ENCODE assay signal across 7 mouse cellular contexts in genomic region chr10:59901986-59902605, GRCm38 (mm10). TPM values are rescaled to one million over a fixed set of nuclear protein-coding genes. Genes with fewer than 3 reads are reported as not detected.
DNase-seq lines count a peak whose midpoint lies in the region; ATAC-seq and TF ChIP-seq lines count a peak whose summit lies in the region.

No protein-coding gene starts in this region.

- no peak for DNase-seq in liver, embryonic 13.5 days
- no peak for DNase-seq in liver, postnatal 0 days
- peak; percentile 67 for DNase-seq in brain, adult 2 months (ENCODE audit: low read depth, low spot score)
- no peak for DNase-seq in gastrocnemius, postnatal 14 days
- no peak for DNase-seq in embryo, embryonic 9.5 days (ENCODE audit: extremely low spot score)

- no peak for TF ChIP-seq EP300 in liver, postnatal 0 days (IDR thresholded peaks at IDR 0.05; ENCODE audit: low read depth)

- peaks cover 16% of the 10 kb centered on the region for H3K36me3 ChIP-seq in liver, embryonic 13.5 days
- peaks cover 16% of the 10 kb centered on the region for H3K36me3 ChIP-seq in liver, postnatal 0 days (replicated peaks; ENCODE audit: insufficient read depth, low read length)
- no peaks in the 10 kb centered on the region for H3K36me3 ChIP-seq in hindbrain, embryonic 15.5 days
- H3K36me3 ChIP-seq in stomach, embryonic 15.5 days = peaks cover 10% of the 10 kb centered on the region

- no peak for ATAC-seq in liver, embryonic 13.5 days (ENCODE audit: low read depth)
- ATAC-seq in liver, postnatal 0 days = no peak
- ATAC-seq in hindbrain, embryonic 15.5 days (ENCODE audit: low FRiP score, low read depth) = no peak
- no peak for ATAC-seq in stomach, embryonic 15.5 days (ENCODE audit: insufficient read depth, low FRiP score, low read depth)

- no peak overlapping the region for H3K9ac ChIP-seq in liver, embryonic 13.5 days
- H3K9ac ChIP-seq in liver, postnatal 0 days (replicated peaks) = no peak overlapping the region
- 0 out of 2 replicates have a peak overlapping the region, but pooled peaks have one; percentile 2 for H3K9ac ChIP-seq in hindbrain, embryonic 15.5 days
- H3K9ac ChIP-seq in stomach, embryonic 15.5 days = no peak overlapping the region

- no peaks in the 10 kb centered on the region for H3K9me3 ChIP-seq in liver, embryonic 13.5 days (replicated peaks)
- no peaks in the 10 kb centered on the region for H3K9me3 ChIP-seq in liver, postnatal 0 days (ENCODE audit: low read length)
- H3K9me3 ChIP-seq in hindbrain, embryonic 15.5 days = no peaks in the 10 kb centered on the region
- no peaks in the 10 kb centered on the region for H3K9me3 ChIP-seq in stomach, embryonic 15.5 days

- 0 out of 2 replicates have a peak overlapping the region, but pooled peaks have one; percentile 20 for H3K27ac ChIP-seq in liver, embryonic 13.5 days
- no peak overlapping the region for H3K27ac ChIP-seq in liver, postnatal 0 days (ENCODE audit: low read depth)
- H3K27ac ChIP-seq in hindbrain, embryonic 15.5 days (replicated peaks) = 0 out of 2 replicates have a peak overlapping the region, but pooled peaks have one; percentile 9
- H3K27ac ChIP-seq in stomach, embryonic 15.5 days = peak overlapping the region; percentile 94

- H3K4me1 ChIP-seq in liver, embryonic 13.5 days (replicated peaks) = peaks cover 57% of the 10 kb centered on the region
- peaks cover 44% of the 10 kb centered on the region for H3K4me1 ChIP-seq in liver, postnatal 0 days (ENCODE audit: insufficient read depth)
- H3K4me1 ChIP-seq in hindbrain, embryonic 15.5 days (replicated peaks) = peaks cover 60% of the 10 kb centered on the region
- H3K4me1 ChIP-seq in stomach, embryonic 15.5 days = peaks cover 53% of the 10 kb centered on the region

- no peak overlapping the region for H3K4me2 ChIP-seq in liver, embryonic 13.5 days
- H3K4me2 ChIP-seq in liver, postnatal 0 days (ENCODE audit: low read depth, low read length) = no peak overlapping the region
- no peak overlapping the region for H3K4me2 ChIP-seq in hindbrain, embryonic 15.5 days
- H3K4me2 ChIP-seq in stomach, embryonic 15.5 days = no peak overlapping the region

- no peak for TF ChIP-seq CTCF in liver, postnatal 0 days (IDR thresholded peaks at IDR 0.05; ENCODE audit: low read depth)

- H3K4me3 ChIP-seq in liver, embryonic 13.5 days (replicated peaks) = no peak overlapping the region
- no peak overlapping the region for H3K4me3 ChIP-seq in liver, postnatal 0 days (ENCODE audit: low read depth, low read length)
- H3K4me3 ChIP-seq in hindbrain, embryonic 15.5 days = no peak overlapping the region
- no peak overlapping the region for H3K4me3 ChIP-seq in stomach, embryonic 15.5 days (replicated peaks)

- H3K27me3 ChIP-seq in liver, embryonic 13.5 days = no peaks in the 10 kb centered on the region
- H3K27me3 ChIP-seq in liver, postnatal 0 days (ENCODE audit: insufficient read depth, low read length) = no peaks in the 10 kb centered on the region
- no peaks in the 10 kb centered on the region for H3K27me3 ChIP-seq in hindbrain, embryonic 15.5 days
- H3K27me3 ChIP-seq in stomach, embryonic 15.5 days (replicated peaks) = no peaks in the 10 kb centered on the region

- intact Hi-C loops in gastrocnemius, postnatal 14 days (cut with DNase I; ENCODE audit: low total_unique reads) = no loop called here

- 77% methylated on average over 8 of the region's 8 CpGs for WGBS in liver, embryonic 13.5 days (ENCODE audit: insufficient replicate concordance)
- WGBS in liver, postnatal 0 days (ENCODE audit: insufficient replicate concordance) = 75% methylated on average over 8 of the region's 8 CpGs
- WGBS in hindbrain, embryonic 15.5 days = 61% methylated on average over 8 of the region's 8 CpGs
- 61% methylated on average over 8 of the region's 8 CpGs for WGBS in stomach, embryonic 15.5 days

RNA-seq across cellular contexts. Expression of gene Dnajb12, which starts 22.7 kb away (rescaled TPM):
- polyA plus RNA-seq in liver, embryonic 13.5 days (2015; fragmentation: Nextera tagmentation; extraction: Ambion mirVana) = 13.4 and 15.5 TPM in 2 replicates
- polyA plus RNA-seq in liver, postnatal 0 days (2015; fragmentation: Nextera tagmentation; extraction: Ambion mirVana) = 15.5 and 17.0 TPM in 2 replicates
- polyA plus RNA-seq in hindbrain, embryonic 15.5 days (2015; fragmentation: Nextera tagmentation; extraction: Ambion mirVana) = 18.6 and 24.6 TPM in 2 replicates
- polyA plus RNA-seq in stomach, embryonic 15.5 days (2015; fragmentation: Nextera tagmentation; extraction: Ambion mirVana) = 20.6 and 22.0 TPM in 2 replicates
- 10 to 100 TPM; 45.5 to 47.5 TPM for total RNA-seq in gastrocnemius, postnatal 14 days (2021)

RNA-seq across cellular contexts. Expression of gene Ddit4, which starts 49.5 kb away (rescaled TPM):
- 2.7 and 2.8 TPM in 2 replicates for polyA plus RNA-seq in liver, embryonic 13.5 days (2015; fragmentation: Nextera tagmentation; extraction: Ambion mirVana)
- polyA plus RNA-seq in liver, postnatal 0 days (2015; fragmentation: Nextera tagmentation; extraction: Ambion mirVana) = 3.6 and 5.2 TPM in 2 replicates
- 68.9 and 71.1 TPM in 2 replicates for polyA plus RNA-seq in hindbrain, embryonic 15.5 days (2015; fragmentation: Nextera tagmentation; extraction: Ambion mirVana)
- polyA plus RNA-seq in stomach, embryonic 15.5 days (2015; fragmentation: Nextera tagmentation; extraction: Ambion mirVana) = 45.6 and 45.8 TPM in 2 replicates
- 10 to 100 TPM; 15.4 to 70.6 TPM for total RNA-seq in gastrocnemius, postnatal 14 days (2021)
